Comparison of ENCODE assay signal across 26 mouse cellular contexts in the genomic region with DNA sequence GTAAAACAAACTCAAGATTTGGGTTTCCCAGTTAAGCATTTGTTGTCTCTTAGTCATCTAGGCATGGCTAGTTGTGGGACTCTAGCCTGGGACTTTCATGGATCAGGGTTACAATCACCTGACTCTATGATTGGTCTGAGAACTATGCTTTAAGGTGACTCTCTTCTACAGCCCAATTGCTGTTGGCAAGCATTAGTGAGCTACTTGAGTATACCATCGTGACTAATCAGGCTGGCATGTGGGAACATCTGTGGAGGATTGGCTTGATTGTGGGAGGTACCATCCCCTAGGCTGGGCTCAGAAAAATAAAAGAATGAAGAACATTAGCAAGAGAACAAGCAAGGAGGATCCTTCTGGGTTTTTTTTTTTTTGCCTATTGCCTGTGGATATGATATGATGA. TPM values are rescaled to one million over a fixed set of nuclear protein-coding genes. Genes with fewer than 3 reads are reported as not detected.
"Had no signal": no experiment of that assay in that cellular context is flagged by ENCODE, and none has a peak within 500 bp of the region (broad histone marks: within the 10 kb centered on the region; RNA-seq: fewer than 3 reads in every experiment).

No protein-coding gene starts in this region.

- H3K27ac ChIP-seq: lung, embryonic 15.5 days; midbrain, embryonic 10.5 days; midbrain, embryonic 12.5 days; neural tube, embryonic 13.5 days; neural tube, embryonic 15.5 days had no signal

- DNase-seq: lung, adult 2 months; lung, postnatal 14 days; lung, postnatal 4 days; midbrain, embryonic 14.5 days; retina, postnatal 1 day; right cerebral cortex, adult 18-20 months; right cerebral cortex, postnatal 25 days; right cerebral cortex, postnatal 4 days; spleen, adult 18-20 months; thymus, adult 18-20 months; thymus, postnatal 14 days; thymus, postnatal 36 days had no signal

- H3K9me3 ChIP-seq: lung, embryonic 15.5 days; midbrain, embryonic 10.5 days; midbrain, embryonic 12.5 days; neural tube, embryonic 13.5 days; neural tube, embryonic 15.5 days had no signal

- H3K27me3 ChIP-seq: lung, embryonic 15.5 days; midbrain, embryonic 12.5 days; neural tube, embryonic 13.5 days; neural tube, embryonic 15.5 days had no signal

- ATAC-seq: lung, postnatal 0 days; midbrain, embryonic 16.5 days had no signal

- H3K36me3 ChIP-seq: lung, embryonic 15.5 days; midbrain, embryonic 10.5 days; midbrain, embryonic 12.5 days; neural tube, embryonic 13.5 days; neural tube, embryonic 15.5 days had no signal

- H3K9ac ChIP-seq: lung, embryonic 15.5 days; midbrain, embryonic 12.5 days; neural tube, embryonic 13.5 days; neural tube, embryonic 15.5 days had no signal

- H3K4me3 ChIP-seq: lung, embryonic 15.5 days; midbrain, embryonic 10.5 days; midbrain, embryonic 12.5 days; myocyte; neural tube, embryonic 13.5 days; neural tube, embryonic 15.5 days had no signal

- H3K4me2 ChIP-seq: lung, embryonic 15.5 days; midbrain, embryonic 12.5 days; neural tube, embryonic 13.5 days; neural tube, embryonic 15.5 days had no signal

- H3K4me1 ChIP-seq: neural tube, embryonic 13.5 days; neural tube, embryonic 15.5 days had no signal

RNA-seq across cellular contexts. Expression of a gene that starts 33.8 kb away (rescaled TPM):
- total RNA-seq: megakaryocyte, adult 5-6 weeks; megakaryocyte-erythroid progenitor cell, adult 5-6 weeks had no signal
- polyA plus RNA-seq: lung, adult 2 months; lung, embryonic 15.5 days; midbrain, embryonic 12.5 days; midbrain, embryonic 14.5 days; midbrain, embryonic 16.5 days; myocyte; neural tube, embryonic 11.5 days; neural tube, embryonic 13.5 days; small intestine, adult 2 months; stomach, embryonic 14.5 days; stomach, embryonic 16.5 days had no signal
